Mouse (Mus musculus) embryonic fibroblast, embryonic 13.5 days (primary cell): ENCODE results near the gene Coasy.

Experiments used
- CTCF ChIP-seq: IDR thresholded peaks from 2 replicates; pipeline ENCODE4 v1.5.1; 2011; ENCODE audit warnings: mild to moderate bottlenecking, control low read depth, low read length, moderate library complexity, borderline replicate concordance; ENCODE audit not compliant: insufficient read depth
- POLR2A ChIP-seq: IDR thresholded peaks from 2 replicates; pipeline ENCODE4 v1.6.1; 2011; ENCODE audit warnings: low read depth, mild to moderate bottlenecking, control low read depth, low read length, moderate library complexity

GRCm38 (mm10) chr11:101046440-101046839 is 35.9 kb upstream of the Coasy start:
- TF ChIP-seq POLR2A (no peak), CTCF (no peak)
